Mouse (Mus musculus) heart, embryonic 13.5 days (tissue): ENCODE results near the gene Sspo. TPM values are rescaled to one million over a fixed set of nuclear protein-coding genes. Genes with fewer than 3 reads are reported as not detected.

ENCODE experiments used
- ATAC-seq: fragments of 200-750 bp; cut with Nextera tagmentation; 2 replicates; pipeline ENCODE4 v1.8.0; 2017; ENCODE audit warnings: moderate TSS enrichment; ENCODE audit not compliant: insufficient number of reproducible peaks, low FRiP score, low TSS enrichment; ENCODE audit errors: extremely low read depth
- H3K27ac ChIP-seq: fragments of 300-500 bp; sonication (generic); replicated peaks from 2 replicates; pipeline ENCODE4 v1.5.1; 2015; ENCODE audit warnings: moderate library complexity, mild to moderate bottlenecking, inconsistent platforms
- H3K27me3 ChIP-seq: fragments of 300-500 bp; sonication (generic); replicated peaks from 2 replicates; pipeline ENCODE4 v1.6.1; 2015; ENCODE audit warnings: mild to moderate bottlenecking, inconsistent platforms
- H3K36me3 ChIP-seq: fragments of 300-500 bp; sonication (generic); 2 replicates; pipeline ENCODE4 v1.6.1; 2015; ENCODE audit warnings: mild to moderate bottlenecking, inconsistent platforms
- H3K4me1 ChIP-seq: fragments of 300-500 bp; sonication (generic); 2 replicates; pipeline ENCODE4 v1.6.1; 2015; ENCODE audit warnings: inconsistent platforms
- H3K4me2 ChIP-seq: fragments of 300-500 bp; sonication (generic); 2 replicates; pipeline ENCODE4 v1.6.1; 2015; ENCODE audit warnings: inconsistent platforms, mild to moderate bottlenecking, moderate library complexity
- H3K4me3 ChIP-seq: fragments of 300-500 bp; sonication (generic); 2 replicates; pipeline ENCODE4 v1.5.1; 2015; ENCODE audit warnings: moderate library complexity, mild to moderate bottlenecking, inconsistent platforms
- H3K9ac ChIP-seq: fragments of 300-500 bp; sonication (generic); 2 replicates; pipeline ENCODE4 v1.6.1; 2015; ENCODE audit warnings: inconsistent platforms, mild to moderate bottlenecking, moderate library complexity
- H3K9me3 ChIP-seq: fragments of 300-500 bp; sonication (generic); 2 replicates; pipeline ENCODE4 v1.6.1; 2016; ENCODE audit warnings: inconsistent platforms
- WGBS: fragments of 180-500 bp; shearing (Covaris S2); methylation state at CpG from one replicate; pipeline ENCODE4 v1.1.7; 2015; ENCODE audit warnings: mixed read lengths; 5-methylcytosine and 5-hydroxymethylcytosine counted together
- polyA plus RNA-seq: library from polyadenylated mRNA; unstranded; fragments of >200 nt; fragmentation: Nextera tagmentation; extraction: Ambion mirVana; gene quantifications from 2 replicates; pipeline ENCODE4 v1.2.1, GENCODE M21; 2015

Sspo gene
- polyA plus RNA-seq, 1 experiment from 2014 or later, result 0.27 TPM

DNA sequence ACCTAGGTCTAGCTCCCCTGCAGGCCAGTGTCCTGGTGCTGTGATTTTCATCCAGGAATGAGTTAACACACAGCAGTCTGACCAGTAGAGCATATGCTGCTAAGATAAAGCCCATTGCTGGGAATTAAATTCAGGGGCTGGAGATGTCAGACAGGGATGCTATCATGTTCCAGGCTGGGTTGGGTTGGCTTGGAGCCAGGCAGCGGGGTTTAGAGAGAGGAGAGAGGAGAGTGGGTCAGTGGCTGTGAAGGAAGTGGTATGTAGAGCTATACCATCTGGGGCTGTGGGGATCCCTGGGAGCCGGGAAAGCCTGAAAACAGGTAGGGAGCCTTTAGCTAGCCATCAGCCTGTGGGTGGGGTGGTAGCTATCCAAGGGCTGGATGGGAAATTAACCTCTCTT lies 82.8 kb downstream of the Sspo start:
- ATAC-seq, result no peak
- H3K4me1 ChIP-seq, result peaks cover 25% of the 10 kb centered on the region
- no peaks in the 10 kb centered on the region; the same call in 1 of the 2 replicates for H3K27me3 ChIP-seq
- H3K36me3 ChIP-seq, result peaks cover 23% of the 10 kb centered on the region
- H3K9me3 ChIP-seq, result no peaks in the 10 kb centered on the region
- no peak overlapping the region for H3K4me3 ChIP-seq
- H3K27ac ChIP-seq, result peak overlapping the region; percentile 5; the same call in 1 of the 2 replicates
- no peak overlapping the region for H3K4me2 ChIP-seq
- peak overlapping the region; percentile 29 for H3K9ac ChIP-seq
- 36% methylated on average over 2 of the region's 2 CpGs for WGBS

DNA sequence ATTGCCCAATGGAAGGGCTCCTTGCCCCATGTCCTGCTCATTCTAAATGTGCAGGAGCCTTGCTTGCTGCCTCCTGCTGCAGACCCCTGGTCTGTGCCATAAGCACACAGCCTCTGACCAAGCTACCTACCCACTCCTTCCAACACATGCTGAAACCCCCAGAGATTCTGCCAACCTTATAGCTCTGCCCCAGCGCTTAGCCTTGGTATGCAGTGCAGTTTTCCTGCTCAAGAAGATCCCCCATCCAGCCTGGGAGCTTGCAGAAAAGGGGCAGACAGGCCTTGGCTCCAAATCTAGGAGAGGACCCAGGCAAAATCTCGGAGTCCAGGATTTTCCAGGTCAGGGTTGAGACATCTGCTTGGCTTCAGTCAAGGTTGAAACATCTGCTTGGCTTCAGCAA lies 85.4 kb downstream of the Sspo start:
- Histone ChIP-seq H3K9me3 (no peaks in the 10 kb centered on the region), H3K36me3 (peaks cover 20% of the 10 kb centered on the region), H3K27ac (no peak overlapping the region), H3K4me2 (no peak overlapping the region), H3K4me1 (peaks cover 39% of the 10 kb centered on the region), H3K27me3 (no peaks in the 10 kb centered on the region; the same call in 1 of the 2 replicates), H3K4me3 (no peak overlapping the region), H3K9ac (no peak overlapping the region)
- no peak for ATAC-seq
- 79% methylated on average over 2 of the region's 2 CpGs for WGBS

- H3K36me3 ChIP-seq, result peaks cover 12% of the 10 kb centered on the region
- no peaks in the 10 kb centered on the region; the same call in 1 of the 2 replicates for H3K27me3 ChIP-seq
- no peak overlapping the region for H3K4me3 ChIP-seq
- no peak overlapping the region for H3K27ac ChIP-seq
- no peak overlapping the region for H3K4me2 ChIP-seq
- WGBS, result 72% methylated on average over 8 of the region's 8 CpGs
- H3K4me1 ChIP-seq, result peaks cover 37% of the 10 kb centered on the region
- H3K9ac ChIP-seq, result no peak overlapping the region
- ATAC-seq, result no peak
- no peaks in the 10 kb centered on the region for H3K9me3 ChIP-seq
Observed at GRCm38 (mm10) chr6:48534913-48535312, 86.9 kb downstream of the Sspo start.

DNA sequence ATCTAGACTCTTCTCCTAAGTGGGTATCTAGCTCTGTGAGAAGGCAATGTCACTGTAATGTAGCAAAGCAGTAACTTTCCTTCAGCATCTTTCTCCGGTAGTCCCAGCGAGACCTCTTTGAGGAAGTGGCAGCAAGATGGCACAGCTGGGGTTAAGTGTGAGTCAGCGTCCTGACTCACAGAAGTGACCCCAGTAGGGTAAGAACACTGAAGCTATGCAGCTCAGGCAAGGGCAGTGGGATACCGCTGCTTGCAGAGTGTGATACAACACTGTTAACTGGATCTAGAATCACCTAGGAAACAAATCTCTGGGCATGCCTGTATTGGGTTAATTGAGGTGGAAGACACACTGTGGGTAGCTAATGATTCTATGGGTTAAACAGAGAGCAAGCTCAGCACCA lies 88.1 kb downstream of the Sspo start:
- Histone ChIP-seq H3K4me1 (peaks cover 26% of the 10 kb centered on the region), H3K27ac (no peak overlapping the region), H3K9me3 (no peaks in the 10 kb centered on the region), H3K4me3 (no peak overlapping the region), H3K9ac (no peak overlapping the region), H3K4me2 (no peak overlapping the region), H3K27me3 (no peaks in the 10 kb centered on the region; the same call in 1 of the 2 replicates), H3K36me3 (peaks cover 12% of the 10 kb centered on the region)
- WGBS, result 53% methylated on average over 4 of the region's 4 CpGs
- no peak for ATAC-seq

GRCm38 (mm10) chr6:48537105-48537954 lies 89.3 kb downstream of the Sspo start, which contains the start of gene Atp6v0e2:
Gene Atp6v0e2 (plus strand): TSS chr6:48537615.
- H3K9me3 ChIP-seq, result no peaks in the 10 kb centered on the region
- H3K4me3 ChIP-seq, result peak within 1 kb of the TSS; percentile 58
- peak within 1 kb of the TSS; percentile 85 for H3K4me2 ChIP-seq
- whole genome bisulfite sequencing, result 7% methylated on average over 38 of the region's 38 CpGs
- H3K27me3 ChIP-seq, result no peaks in the 10 kb centered on the region; the same call in 1 of the 2 replicates
- no peak within 1 kb of the TSS for H3K27ac ChIP-seq
- H3K4me1 ChIP-seq, result peaks cover 29% of the 10 kb centered on the region
- peaks cover 9% of the 10 kb centered on the region for H3K36me3 ChIP-seq
- peak; percentile 68 for ATAC-seq
- H3K9ac ChIP-seq, result peak within 1 kb of the TSS; percentile 80

DNA sequence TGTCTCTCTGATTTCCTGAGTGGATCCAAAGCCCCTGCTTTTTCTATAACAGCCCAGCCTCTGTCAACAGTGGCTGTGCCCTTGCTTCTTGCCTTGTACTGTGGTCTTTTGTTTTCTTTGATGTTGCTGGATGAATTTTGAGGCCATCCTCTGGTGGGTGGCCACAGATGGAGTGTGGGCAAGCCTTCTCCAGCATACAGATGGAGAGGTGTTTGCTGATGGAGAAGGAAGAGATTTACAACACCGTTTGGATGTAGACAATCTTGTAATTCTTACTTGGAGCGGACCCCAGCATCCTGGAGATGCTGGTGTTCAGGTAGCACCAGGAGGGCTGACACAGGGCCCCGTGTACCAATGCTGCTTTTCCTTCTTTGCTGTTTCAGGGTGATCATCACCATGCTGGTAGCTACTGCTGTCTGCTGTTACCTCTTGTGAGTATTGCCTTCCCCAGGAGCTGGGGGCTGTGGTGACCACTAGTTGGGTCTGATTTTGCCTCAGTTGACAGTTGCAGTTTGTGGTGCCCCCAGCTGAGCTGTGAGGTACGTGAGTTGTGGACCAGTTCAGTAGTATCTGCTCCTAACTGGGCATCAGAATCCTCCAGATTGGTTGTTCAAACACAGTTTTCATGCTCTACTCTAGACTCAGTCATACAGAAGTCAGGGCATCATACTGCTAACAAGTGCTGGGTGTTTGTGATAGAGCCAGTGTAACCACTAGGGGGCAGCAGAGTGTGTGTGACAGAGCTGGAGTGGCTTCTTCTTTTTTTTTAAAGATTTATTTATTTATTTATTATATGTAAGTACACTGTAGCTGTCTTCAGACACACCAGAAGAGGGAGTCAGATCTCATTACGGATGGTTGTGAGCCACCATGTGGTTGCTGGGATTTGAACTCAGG lies 91.1 kb downstream of the Sspo start:
- Histone ChIP-seq H3K4me3 (no peak overlapping the region), H3K27me3 (no peaks in the 10 kb centered on the region; the same call in 1 of the 2 replicates), H3K9me3 (no peaks in the 10 kb centered on the region), H3K9ac (no peak overlapping the region), H3K27ac (no peak overlapping the region), H3K4me2 (no peak overlapping the region), H3K36me3 (no peaks in the 10 kb centered on the region), H3K4me1 (peaks cover 24% of the 10 kb centered on the region)
- WGBS, result 65% methylated on average over 5 of the region's 5 CpGs
- no peak for ATAC-seq

- ATAC-seq, result no peak
- 76% methylated on average over 5 of the region's 5 CpGs for WGBS
- no peaks in the 10 kb centered on the region; the same call in 1 of the 2 replicates for H3K27me3 ChIP-seq
- H3K27ac ChIP-seq, result no peak overlapping the region
- no peak overlapping the region for H3K9ac ChIP-seq
- peaks cover 24% of the 10 kb centered on the region for H3K4me1 ChIP-seq
- no peak overlapping the region for H3K4me3 ChIP-seq
- no peaks in the 10 kb centered on the region for H3K9me3 ChIP-seq
- H3K4me2 ChIP-seq, result no peak overlapping the region
- H3K36me3 ChIP-seq, result no peaks in the 10 kb centered on the region
Observed at GRCm38 (mm10) chr6:48539860-48540259, 91.8 kb downstream of the Sspo start.

GRCm38 (mm10) chr6:48540721-48541120 lies 92.7 kb downstream of the Sspo start:
- H3K9ac ChIP-seq, result no peak overlapping the region
- H3K4me1 ChIP-seq, result peaks cover 24% of the 10 kb centered on the region
- WGBS, result 38% methylated on average over 3 of the region's 3 CpGs
- H3K9me3 ChIP-seq, result no peaks in the 10 kb centered on the region
- no peak for ATAC-seq
- H3K27me3 ChIP-seq, result no peaks in the 10 kb centered on the region; the same call in 1 of the 2 replicates
- no peaks in the 10 kb centered on the region for H3K36me3 ChIP-seq
- H3K4me2 ChIP-seq, result no peak overlapping the region
- H3K4me3 ChIP-seq, result no peak overlapping the region
- no peak overlapping the region for H3K27ac ChIP-seq

GRCm38 (mm10) chr6:48541560-48542450 lies 93.8 kb downstream of the Sspo start:
- ATAC-seq, result no peak
- Histone ChIP-seq H3K27ac (no peak overlapping the region; the same call in 1 of the 2 replicates), H3K9me3 (no peaks in the 10 kb centered on the region), H3K4me2 (no peak overlapping the region), H3K4me3 (no peak overlapping the region), H3K4me1 (peaks cover 24% of the 10 kb centered on the region), H3K27me3 (no peaks in the 10 kb centered on the region; the same call in 1 of the 2 replicates), H3K9ac (no peak overlapping the region), H3K36me3 (no peaks in the 10 kb centered on the region)
- WGBS, result 42% methylated on average over 7 of the region's 7 CpGs

GRCm38 (mm10) chr6:48542631-48543030 lies 94.6 kb downstream of the Sspo start:
- peaks cover 17% of the 10 kb centered on the region for H3K4me1 ChIP-seq
- no peaks in the 10 kb centered on the region; the same call in 1 of the 2 replicates for H3K27me3 ChIP-seq
- no peak overlapping the region for H3K27ac ChIP-seq
- H3K4me2 ChIP-seq, result no peak overlapping the region
- WGBS, result 66% methylated on average over 3 of the region's 3 CpGs
- ATAC-seq, result no peak
- H3K4me3 ChIP-seq, result no peak overlapping the region
- H3K36me3 ChIP-seq, result no peaks in the 10 kb centered on the region
- H3K9me3 ChIP-seq, result no peaks in the 10 kb centered on the region
- no peak overlapping the region for H3K9ac ChIP-seq
